19 mouse cellular contexts compared by ENCODE assay signal in the genomic region with DNA sequence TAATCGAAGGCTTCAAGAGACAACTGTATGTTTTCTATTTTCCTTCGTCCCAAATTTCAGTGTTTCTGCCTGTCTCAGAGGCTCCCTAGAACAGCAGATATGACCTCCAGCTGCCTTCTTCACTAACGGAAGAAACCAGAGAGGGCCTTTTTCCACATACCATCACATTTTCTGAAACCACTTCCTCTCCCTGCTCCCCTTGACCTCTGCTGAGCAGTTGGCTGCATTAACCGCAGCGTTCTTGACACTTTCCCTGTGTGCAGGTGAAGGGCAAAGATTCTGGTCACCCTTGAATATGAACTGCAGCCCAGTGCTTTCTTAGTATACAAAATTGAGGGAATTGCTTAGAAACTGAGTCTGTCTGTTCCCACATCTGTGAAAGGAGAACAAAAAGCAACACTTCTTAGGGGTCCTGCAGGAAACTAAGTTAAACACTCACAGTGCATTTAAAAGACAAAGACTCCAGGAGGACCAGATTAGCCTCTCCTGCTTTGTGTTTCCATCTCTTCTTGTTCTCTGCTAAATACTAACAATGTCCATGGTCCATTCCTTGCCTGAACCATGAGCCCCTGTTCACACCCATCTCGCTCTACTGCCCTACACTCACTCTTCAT.
DNase-seq lines count a peak whose midpoint lies in the region; ATAC-seq lines count a peak whose summit lies in the region.
"Had no signal": no experiment of that assay in that cellular context is flagged by ENCODE, and none has a peak within 500 bp of the region (broad histone marks: within the 10 kb centered on the region; RNA-seq: fewer than 3 reads in every experiment).

No protein-coding gene starts in this region.

- peak; percentile 41 for DNase-seq in midbrain, embryonic 11.5 days (ENCODE audit: low spot score, missing footprints)
- no peak for DNase-seq in midbrain, embryonic 10.5 days (ENCODE audit: low spot score)
- DNase-seq in embryo, embryonic 10.5 days (ENCODE audit: low spot score), result peak; percentile 7
- peak; percentile 12 for DNase-seq in splenic B cell, adult 2 months (ENCODE audit: low read depth, low spot score)
- DNase-seq: adrenal gland, postnatal 10 days; cerebellum, adult 8-10 months; gastrocnemius, postnatal 25 days; kidney, adult 2 months; kidney, postnatal 36 days; lung, adult 18-20 months; lung, postnatal 4 days had no signal

- ATAC-seq in midbrain, embryonic 11.5 days (ENCODE audit: low FRiP score), result no peak
- no peak for ATAC-seq in cerebellum, adult (ENCODE audit: insufficient number of reproducible peaks, low FRiP score, low TSS enrichment)
- ATAC-seq in hindbrain, embryonic 12.5 days (ENCODE audit: low FRiP score), result no peak
- no peak for ATAC-seq in kidney, embryonic 16.5 days (ENCODE audit: low FRiP score, low TSS enrichment)
- ATAC-seq: hindbrain, postnatal 0 days; midbrain, embryonic 16.5 days had no signal

- WGBS in midbrain, embryonic 11.5 days, result 68% methylated on average over 6 of the region's 6 CpGs
- WGBS in midbrain, embryonic 10.5 days, result 69% methylated on average over 6 of the region's 6 CpGs
- WGBS in hindbrain, embryonic 12.5 days, result 59% methylated on average over 6 of the region's 6 CpGs
- 48% methylated on average over 6 of the region's 6 CpGs for WGBS in kidney, embryonic 16.5 days

- no peak overlapping the region for H3K9ac ChIP-seq in midbrain, embryonic 11.5 days (ENCODE audit: low read length)
- no peak overlapping the region for H3K9ac ChIP-seq in hindbrain, embryonic 12.5 days
- H3K9ac ChIP-seq in kidney, embryonic 16.5 days (replicated peaks; ENCODE audit: low read length), result no peak overlapping the region
- H3K9ac ChIP-seq: limb, embryonic 15.5 days had no signal

- H3K27ac ChIP-seq in midbrain, embryonic 11.5 days (ENCODE audit: low read depth, low read length), result no peak overlapping the region
- no peak overlapping the region for H3K27ac ChIP-seq in midbrain, embryonic 10.5 days (replicated peaks)
- H3K27ac ChIP-seq in hindbrain, embryonic 12.5 days, result no peak overlapping the region
- no peak overlapping the region for H3K27ac ChIP-seq in kidney, embryonic 16.5 days (ENCODE audit: low read length)
- H3K27ac ChIP-seq: heart, embryonic 10.5 days; hindbrain, postnatal 0 days; limb, embryonic 15.5 days; stomach, postnatal 0 days had no signal

- H3K9me3 ChIP-seq in midbrain, embryonic 11.5 days (ENCODE audit: control insufficient read depth, low read length), result no peaks in the 10 kb centered on the region
- H3K9me3 ChIP-seq in midbrain, embryonic 10.5 days (replicated peaks), result no peaks in the 10 kb centered on the region
- H3K9me3 ChIP-seq in hindbrain, embryonic 12.5 days (replicated peaks), result no peaks in the 10 kb centered on the region
- H3K9me3 ChIP-seq in kidney, embryonic 16.5 days (ENCODE audit: low read length), result no peaks in the 10 kb centered on the region
- H3K9me3 ChIP-seq: heart, embryonic 10.5 days; limb, embryonic 15.5 days had no signal

- no peaks in the 10 kb centered on the region for H3K27me3 ChIP-seq in midbrain, embryonic 11.5 days (ENCODE audit: control insufficient read depth, insufficient read depth, low read length)
- no peaks in the 10 kb centered on the region for H3K27me3 ChIP-seq in midbrain, embryonic 10.5 days (ENCODE audit: low read depth, poor library complexity, severe bottlenecking)
- no peaks in the 10 kb centered on the region for H3K27me3 ChIP-seq in splenic B cell, adult 2 months (ENCODE audit: control insufficient read depth, insufficient read depth, low read length, poor library complexity, severe bottlenecking)
- no peaks in the 10 kb centered on the region for H3K27me3 ChIP-seq in hindbrain, embryonic 12.5 days
- H3K27me3 ChIP-seq in kidney, embryonic 16.5 days (ENCODE audit: insufficient read depth, low read length), result no peaks in the 10 kb centered on the region
- H3K27me3 ChIP-seq: limb, embryonic 15.5 days had no signal

- H3K4me1 ChIP-seq in midbrain, embryonic 11.5 days (ENCODE audit: control insufficient read depth, insufficient read depth, low read length), result no peaks in the 10 kb centered on the region
- H3K4me1 ChIP-seq in midbrain, embryonic 10.5 days, result peaks cover 6% of the 10 kb centered on the region; the same call in 1 of the 2 replicates
- H3K4me1 ChIP-seq in hindbrain, embryonic 12.5 days, result no peaks in the 10 kb centered on the region
- H3K4me1 ChIP-seq in kidney, embryonic 16.5 days (ENCODE audit: insufficient read depth, low read length), result no peaks in the 10 kb centered on the region

- H3K4me2 ChIP-seq in midbrain, embryonic 11.5 days, result no peak overlapping the region
- no peak overlapping the region for H3K4me2 ChIP-seq in hindbrain, embryonic 12.5 days (replicated peaks)
- no peak overlapping the region for H3K4me2 ChIP-seq in kidney, embryonic 16.5 days (replicated peaks; ENCODE audit: low read depth, low read length)
- H3K4me2 ChIP-seq: limb, embryonic 15.5 days had no signal

- no peak overlapping the region for H3K4me3 ChIP-seq in midbrain, embryonic 11.5 days (ENCODE audit: low read depth, low read length)
- H3K4me3 ChIP-seq in midbrain, embryonic 10.5 days, result no peak overlapping the region
- H3K4me3 ChIP-seq in hindbrain, embryonic 12.5 days, result no peak overlapping the region
- no peak overlapping the region for H3K4me3 ChIP-seq in kidney, embryonic 16.5 days (ENCODE audit: low read length)
- H3K4me3 ChIP-seq: heart, embryonic 10.5 days; limb, embryonic 15.5 days had no signal

- H3K36me3 ChIP-seq in midbrain, embryonic 11.5 days (ENCODE audit: control insufficient read depth, insufficient read depth, low read length), result no peaks in the 10 kb centered on the region
- H3K36me3 ChIP-seq in midbrain, embryonic 10.5 days, result no peaks in the 10 kb centered on the region
- H3K36me3 ChIP-seq in splenic B cell, adult 2 months (ENCODE audit: control insufficient read depth, insufficient read depth, low read length, poor library complexity, severe bottlenecking), result no peaks in the 10 kb centered on the region
- H3K36me3 ChIP-seq in hindbrain, embryonic 12.5 days, result no peaks in the 10 kb centered on the region
- no peaks in the 10 kb centered on the region for H3K36me3 ChIP-seq in kidney, embryonic 16.5 days (ENCODE audit: insufficient read depth, low read length)
- H3K36me3 ChIP-seq: heart, embryonic 10.5 days; limb, embryonic 15.5 days had no signal
